Mouse (Mus musculus) neural tube, embryonic 11.5 days (tissue): ENCODE measurements at regions not wholly inside any gene's neighbourhood (a gene's known extent, or its start where the extent isn't known, plus 50 kb on each side); places are given as distances from the start of the nearest gene placed in this dataset.

ENCODE experiments used
- ATAC-seq: fragments of 200-750 bp; cut with Nextera tagmentation; 2 replicates; pipeline ENCODE4 v1.8.0; 2017; ENCODE audit warnings: moderate number of reproducible peaks, mild to moderate bottlenecking, moderate TSS enrichment, moderate library complexity; ENCODE audit not compliant: insufficient read depth, low FRiP score, low TSS enrichment
- DNase-seq: peaks from one replicate; pipeline ENCODE4 v3.0.0-alpha.2; 2015; ENCODE audit warnings: low spot score
- H3K27ac ChIP-seq: fragments of 300-500 bp; sonication (generic); 2 replicates; pipeline ENCODE4 v1.5.1; 2014; ENCODE audit warnings: low read depth, mild to moderate bottlenecking, low read length
- H3K27me3 ChIP-seq: fragments of 300-500 bp; sonication (generic); 2 replicates; pipeline ENCODE4 v1.6.1; 2014; ENCODE audit warnings: mild to moderate bottlenecking, low read length, mixed read lengths; ENCODE audit not compliant: control insufficient read depth, insufficient read depth
- H3K36me3 ChIP-seq: fragments of 300-500 bp; sonication (generic); 2 replicates; pipeline ENCODE4 v1.6.1; 2014; ENCODE audit warnings: mild to moderate bottlenecking, low read length, moderate library complexity, mixed read lengths; ENCODE audit not compliant: control insufficient read depth, insufficient read depth
- H3K4me1 ChIP-seq: fragments of 300-500 bp; sonication (generic); 2 replicates; pipeline ENCODE4 v1.6.1; 2014; ENCODE audit warnings: low read length, mixed read lengths; ENCODE audit not compliant: control insufficient read depth, insufficient read depth
- H3K4me2 ChIP-seq: fragments of 300-500 bp; sonication (generic); 2 replicates; pipeline ENCODE4 v1.6.1; 2014; ENCODE audit warnings: low read depth, mild to moderate bottlenecking, moderate library complexity
- H3K4me3 ChIP-seq: fragments of 300-500 bp; sonication (generic); 2 replicates; pipeline ENCODE4 v1.5.1; 2014; ENCODE audit warnings: low read depth, low read length
- H3K9ac ChIP-seq: fragments of 300-500 bp; sonication (generic); 2 replicates; pipeline ENCODE4 v1.6.1; 2014; ENCODE audit warnings: mild to moderate bottlenecking, low read length
- H3K9me3 ChIP-seq: fragments of 300-500 bp; sonication (generic); 2 replicates; pipeline ENCODE4 v1.6.1; 2016; ENCODE audit warnings: low read length; ENCODE audit not compliant: control insufficient read depth
- WGBS: fragments of 180-500 bp; shearing (Covaris S2); extraction: QIAGEN DNeasy Blood & Tissue Kit; methylation state at CpG from one replicate; pipeline ENCODE4 v1.1.7; 2014; 5-methylcytosine and 5-hydroxymethylcytosine counted together

DNA sequence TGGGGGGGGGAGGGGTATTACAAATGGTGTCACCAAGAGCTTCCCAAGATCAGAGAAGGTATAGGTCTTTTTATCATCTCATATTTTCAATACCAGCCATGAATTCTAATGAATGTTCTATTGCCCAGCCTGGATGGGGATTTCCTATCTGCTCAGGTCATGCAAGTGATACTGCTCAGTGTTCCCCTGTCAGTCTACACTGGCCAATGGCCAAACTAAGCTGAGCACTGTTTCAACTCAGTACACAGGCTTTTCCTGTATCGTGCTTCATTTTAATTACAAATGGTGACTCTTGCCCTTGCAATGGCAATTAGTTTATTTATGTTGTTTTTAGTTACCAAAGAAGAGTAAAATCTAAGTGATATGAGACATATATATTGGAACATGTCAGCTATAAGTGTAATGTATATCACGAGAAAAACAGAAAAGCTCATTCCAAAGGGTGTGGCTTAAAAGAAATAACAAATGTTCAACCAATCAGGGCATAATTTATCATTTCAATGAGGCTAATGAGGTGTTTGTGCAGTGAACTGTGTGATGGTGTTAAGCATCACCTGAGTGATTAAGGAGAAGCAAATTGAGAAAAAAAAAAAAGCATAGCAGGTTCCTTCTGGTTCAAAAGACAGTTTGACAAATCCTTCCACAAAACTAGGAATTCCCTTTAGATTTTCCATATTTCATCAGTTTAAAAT lies 708.3 kb downstream of the Stpg2 start:
- WGBS, result 69% methylated on average over 2 of the region's 2 CpGs
- no peaks in the 10 kb centered on the region for H3K27me3 ChIP-seq
- no peaks in the 10 kb centered on the region for H3K9me3 ChIP-seq
- H3K27ac ChIP-seq, result no peak overlapping the region
- H3K36me3 ChIP-seq, result no peaks in the 10 kb centered on the region
- H3K4me2 ChIP-seq, result no peak overlapping the region
- H3K9ac ChIP-seq, result no peak overlapping the region
- DNase-seq, result no peak
- ATAC-seq, result no peak
- no peaks in the 10 kb centered on the region for H3K4me1 ChIP-seq
- H3K4me3 ChIP-seq, result no peak overlapping the region

DNA sequence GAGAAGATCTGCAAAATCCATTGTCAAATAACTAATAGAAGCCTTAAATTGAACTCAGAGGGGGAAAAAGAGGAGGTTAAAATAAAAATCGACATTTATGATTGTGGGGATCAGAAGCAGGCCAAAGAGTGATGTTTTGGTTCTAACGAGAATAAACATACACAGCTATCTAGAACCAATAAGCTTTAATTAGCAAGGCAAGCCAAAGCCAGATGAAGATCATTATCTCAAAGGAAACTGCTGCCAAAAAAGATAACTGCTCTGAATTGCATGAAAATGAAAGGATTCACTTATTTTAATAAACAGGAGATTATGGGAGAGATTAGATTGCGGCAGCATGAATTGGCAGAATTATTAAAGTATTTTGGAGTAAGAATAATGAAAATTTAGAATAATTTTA lies 716.8 kb downstream of the Stpg2 start:
- Histone ChIP-seq H3K4me1 (no peaks in the 10 kb centered on the region), H3K27me3 (no peaks in the 10 kb centered on the region), H3K4me2 (no peak overlapping the region), H3K9ac (no peak overlapping the region), H3K9me3 (no peaks in the 10 kb centered on the region), H3K27ac (no peak overlapping the region), H3K36me3 (no peaks in the 10 kb centered on the region), H3K4me3 (no peak overlapping the region)
- ATAC-seq (no peak), DNase-seq (no peak)
- WGBS, result 88% methylated on average over 3 of the region's 3 CpGs

DNA sequence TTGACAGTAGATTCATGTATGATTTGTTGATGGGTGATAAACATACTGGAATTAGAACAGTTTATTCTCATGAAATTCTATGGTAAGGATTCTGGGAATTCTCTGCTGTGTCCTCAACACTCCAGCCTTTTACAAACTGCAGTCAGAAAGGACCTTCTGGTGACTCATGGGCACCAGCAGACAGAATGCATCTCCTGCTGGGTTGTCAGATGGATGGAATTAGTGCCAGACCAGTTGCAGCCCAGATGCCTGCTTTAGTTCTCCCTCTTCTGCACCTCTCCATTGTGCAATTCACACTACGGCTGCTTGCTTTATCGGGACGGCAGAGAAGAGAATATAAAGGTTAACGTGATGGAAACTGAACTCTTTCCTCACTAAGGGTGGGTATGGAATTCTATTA lies 727.5 kb downstream of the Stpg2 start:
- Histone ChIP-seq H3K9me3 (no peaks in the 10 kb centered on the region), H3K9ac (no peak overlapping the region), H3K36me3 (no peaks in the 10 kb centered on the region), H3K27me3 (no peaks in the 10 kb centered on the region), H3K4me1 (no peaks in the 10 kb centered on the region), H3K4me2 (no peak overlapping the region), H3K4me3 (no peak overlapping the region), H3K27ac (no peak overlapping the region)
- DNase-seq (no peak), ATAC-seq (no peak)
- 31% methylated on average over 4 of the region's 4 CpGs for WGBS

DNA sequence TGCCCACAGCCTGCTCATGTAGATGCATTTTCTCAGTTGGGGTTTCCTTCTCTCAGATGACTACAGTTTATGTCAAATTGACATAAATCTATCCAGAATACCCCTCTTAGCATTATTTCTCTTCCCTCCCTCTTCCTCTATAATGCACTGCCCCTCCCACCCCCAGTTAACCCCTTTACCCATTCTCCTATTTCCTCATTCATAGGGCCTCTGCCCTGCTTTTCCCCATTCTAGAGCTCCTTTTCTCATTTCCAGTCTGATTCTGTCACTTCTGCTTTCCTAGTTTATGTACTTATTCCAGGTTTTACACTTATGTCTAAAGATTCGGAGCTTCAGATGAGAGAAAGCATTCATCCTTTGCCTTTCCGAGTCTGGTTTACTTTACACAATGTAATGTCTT lies 740.7 kb downstream of the Stpg2 start:
- Histone ChIP-seq H3K27ac (no peak overlapping the region), H3K36me3 (no peaks in the 10 kb centered on the region), H3K4me3 (no peak overlapping the region), H3K27me3 (no peaks in the 10 kb centered on the region), H3K4me2 (no peak overlapping the region), H3K9me3 (no peaks in the 10 kb centered on the region), H3K4me1 (no peaks in the 10 kb centered on the region), H3K9ac (no peak overlapping the region)
- DNase-seq (no peak), ATAC-seq (no peak)
- 96% methylated on average over 2 of the region's 2 CpGs for WGBS

DNA sequence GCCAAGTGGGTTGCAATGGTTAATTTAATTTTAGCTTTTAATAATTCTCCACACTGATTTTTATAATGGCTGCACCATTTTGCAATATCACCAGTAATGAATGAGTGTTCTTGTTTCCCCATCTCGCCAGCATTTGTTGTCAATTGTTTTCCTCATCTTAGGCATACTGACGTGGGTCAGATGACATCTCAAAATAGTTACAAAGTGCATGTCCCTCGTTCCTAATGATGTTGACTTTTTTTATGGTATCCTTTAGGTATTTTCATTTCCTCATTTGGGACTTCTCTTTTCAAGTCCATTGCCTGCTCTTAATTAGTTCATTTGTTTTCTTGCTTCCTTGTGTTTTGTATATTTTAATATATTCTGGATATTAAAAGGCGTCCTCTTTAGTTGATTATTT lies 741.8 kb downstream of the Stpg2 start:
- ATAC-seq (no peak), DNase-seq (no peak)
- H3K36me3 ChIP-seq, result no peaks in the 10 kb centered on the region
- no peak overlapping the region for H3K9ac ChIP-seq
- H3K9me3 ChIP-seq, result no peaks in the 10 kb centered on the region
- no peak overlapping the region for H3K27ac ChIP-seq
- no peak overlapping the region for H3K4me2 ChIP-seq
- H3K4me3 ChIP-seq, result no peak overlapping the region
- no peaks in the 10 kb centered on the region for H3K27me3 ChIP-seq
- H3K4me1 ChIP-seq, result no peaks in the 10 kb centered on the region
- 86% methylated on average over 4 of the region's 4 CpGs for WGBS

DNA sequence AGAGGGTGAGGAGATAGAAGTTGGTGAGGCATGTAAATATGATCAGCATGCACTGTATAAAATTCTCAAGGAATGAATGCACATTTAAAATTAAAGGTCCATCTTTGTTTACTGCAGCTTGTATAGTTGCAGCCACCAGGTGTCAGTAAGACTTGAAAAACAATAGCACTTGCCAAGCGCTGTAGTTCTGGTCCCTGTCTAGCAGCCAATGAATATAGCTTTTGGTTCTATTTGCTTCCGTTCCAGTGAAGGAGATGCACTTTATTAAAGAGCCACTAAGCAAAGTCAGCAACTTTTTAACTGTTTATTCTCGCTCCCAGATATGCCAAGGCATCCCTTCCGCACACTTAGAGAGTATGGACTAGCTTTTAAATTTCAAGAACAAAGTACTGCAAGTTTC lies 743.6 kb downstream of the Stpg2 start:
- WGBS, result 76% methylated on average over 4 of the region's 4 CpGs
- no peak overlapping the region for H3K4me2 ChIP-seq
- DNase-seq, result no peak
- no peak overlapping the region for H3K27ac ChIP-seq
- no peaks in the 10 kb centered on the region for H3K9me3 ChIP-seq
- H3K27me3 ChIP-seq, result no peaks in the 10 kb centered on the region
- no peaks in the 10 kb centered on the region for H3K4me1 ChIP-seq
- no peak overlapping the region for H3K4me3 ChIP-seq
- H3K9ac ChIP-seq, result no peak overlapping the region
- H3K36me3 ChIP-seq, result no peaks in the 10 kb centered on the region
- no peak for ATAC-seq

DNA sequence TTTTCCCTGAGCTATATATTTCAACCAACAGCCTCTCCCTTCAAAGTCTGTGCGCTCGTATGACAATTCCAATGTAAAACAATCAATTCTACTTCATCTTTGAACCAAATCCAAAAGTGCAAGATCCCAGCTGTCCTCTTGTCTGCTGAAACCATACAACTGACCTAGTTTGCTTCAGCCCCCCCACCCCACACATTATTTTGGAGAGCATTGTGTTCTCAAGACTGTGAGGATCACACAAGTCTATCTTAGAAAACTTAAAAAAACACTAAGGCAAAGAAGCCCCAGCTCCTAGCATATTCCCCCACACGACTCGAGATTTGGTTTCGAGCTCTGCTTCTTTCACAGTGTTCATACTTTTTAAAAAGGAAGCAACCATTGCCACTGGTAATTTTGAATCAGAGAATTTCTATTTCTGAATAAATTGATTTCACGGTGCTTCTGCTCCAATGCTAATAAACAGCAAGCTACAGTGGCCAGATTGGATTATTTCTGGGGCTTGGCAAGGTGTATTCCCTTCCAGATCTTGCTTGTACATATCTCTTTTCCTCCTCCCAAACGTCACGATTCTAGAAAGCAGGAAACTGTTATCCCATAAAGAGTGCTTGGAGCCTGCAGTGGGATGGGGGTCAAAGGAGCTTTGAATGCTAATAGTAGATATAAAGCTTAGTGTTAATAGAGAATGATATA lies 744.7 kb downstream of the Stpg2 start:
- Histone ChIP-seq H3K27me3 (no peaks in the 10 kb centered on the region), H3K27ac (no peak overlapping the region), H3K36me3 (no peaks in the 10 kb centered on the region), H3K4me3 (no peak overlapping the region), H3K4me1 (no peaks in the 10 kb centered on the region), H3K4me2 (no peak overlapping the region), H3K9ac (no peak overlapping the region), H3K9me3 (no peaks in the 10 kb centered on the region)
- WGBS, result 90% methylated on average over 8 of the region's 8 CpGs
- no peak for DNase-seq
- no peak for ATAC-seq

DNA sequence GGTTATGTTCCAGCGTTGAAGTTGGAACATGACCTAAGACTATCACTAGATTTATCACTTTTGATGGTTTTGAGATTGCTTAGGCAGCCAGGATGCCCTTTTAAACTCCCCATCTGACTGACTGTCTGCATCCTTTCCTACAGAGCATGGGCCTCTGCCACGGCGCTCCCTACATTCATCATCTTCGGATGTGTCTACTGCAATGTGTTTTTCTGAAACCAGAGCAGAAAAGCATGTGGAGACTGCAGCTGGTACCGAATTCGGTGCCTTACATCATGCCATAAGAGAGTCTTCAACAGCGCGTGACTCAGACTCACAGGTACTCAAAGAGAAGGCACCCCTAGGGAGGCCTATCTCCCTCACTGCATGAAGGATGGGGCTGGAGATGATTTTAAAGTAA lies 746.0 kb downstream of the Stpg2 start:
- Histone ChIP-seq H3K27ac (no peak overlapping the region), H3K4me1 (no peaks in the 10 kb centered on the region), H3K9ac (no peak overlapping the region), H3K4me3 (no peak overlapping the region), H3K27me3 (no peaks in the 10 kb centered on the region), H3K36me3 (no peaks in the 10 kb centered on the region), H3K9me3 (no peaks in the 10 kb centered on the region), H3K4me2 (no peak overlapping the region)
- no peak for DNase-seq
- ATAC-seq, result no peak
- 84% methylated on average over 8 of the region's 8 CpGs for WGBS

DNA sequence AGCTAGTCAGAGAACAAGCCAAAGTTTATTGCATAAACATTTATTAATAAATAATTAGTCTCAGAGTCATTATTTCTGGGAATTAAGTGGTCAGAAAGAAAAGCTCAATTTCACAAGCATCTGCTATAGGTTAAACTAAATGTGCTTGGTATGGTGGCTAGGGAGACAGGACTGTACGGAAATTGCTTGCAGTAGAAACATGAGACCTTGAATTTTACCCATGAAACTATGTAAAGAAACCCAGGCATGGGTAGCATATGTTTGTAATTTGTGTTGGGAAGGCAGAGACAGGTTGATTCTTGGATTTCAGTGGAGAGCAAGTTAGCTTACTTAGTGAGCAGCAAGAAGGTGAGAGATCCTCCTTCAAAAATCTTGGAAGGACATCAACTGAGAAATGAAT lies 772.7 kb downstream of the Stpg2 start:
- no peaks in the 10 kb centered on the region for H3K4me1 ChIP-seq
- no peaks in the 10 kb centered on the region for H3K36me3 ChIP-seq
- H3K27me3 ChIP-seq, result no peaks in the 10 kb centered on the region
- H3K4me2 ChIP-seq, result no peak overlapping the region
- ATAC-seq (no peak), DNase-seq (no peak)
- H3K9ac ChIP-seq, result no peak overlapping the region
- H3K9me3 ChIP-seq, result no peaks in the 10 kb centered on the region
- no peak overlapping the region for H3K27ac ChIP-seq
- WGBS, result 83% methylated on average over 1 of the region's 1 CpGs
- no peak overlapping the region for H3K4me3 ChIP-seq
